Mouse (Mus musculus) bone marrow macrophage, adult 2 months (primary cell): ENCODE measurements around the gene Psip1. TPM values are rescaled to one million over a fixed set of nuclear protein-coding genes. Genes with fewer than 3 reads are reported as not detected.
"Not testable (repeated sequence)": the region's sequence is repeated elsewhere in the genome, so short reads cannot be mapped to it uniquely, and the experiment has no call there.

Experiments
- H3K27ac ChIP-seq: 2 replicates; pipeline ENCODE4 v1.5.1; 2012; ENCODE audit warnings: low read depth, low read length; ENCODE audit not compliant: insufficient read depth
- H3K4me1 ChIP-seq: 2 replicates; pipeline ENCODE4 v1.6.1; 2012; ENCODE audit warnings: low read length; ENCODE audit not compliant: control insufficient read depth, insufficient read depth
- H3K4me3 ChIP-seq: 2 replicates; pipeline ENCODE4 v1.5.1; 2012; ENCODE audit warnings: mild to moderate bottlenecking, low read length, moderate library complexity; ENCODE audit not compliant: insufficient read depth
- CTCF ChIP-seq: IDR thresholded peaks from 2 replicates; pipeline ENCODE4 v1.5.1; 2012; ENCODE audit warnings: low read depth, mild to moderate bottlenecking, low read length, moderate library complexity
- POLR2A ChIP-seq: IDR thresholded peaks from 2 replicates; pipeline ENCODE4 v1.6.1; 2012; ENCODE audit warnings: mild to moderate bottlenecking, low read depth, low read length, borderline replicate concordance
- polyA plus RNA-seq: library from polyadenylated mRNA; stranded (reverse); fragments of >200 nt; gene quantifications from 2 replicates; pipeline ENCODE4 v1.2.4, GENCODE M21; 2012; ENCODE audit not compliant: missing spikeins, insufficient read depth, insufficient read length

Gene Psip1
- polyA plus RNA-seq, 1 experiment: 51.5 TPM

- TF ChIP-seq CTCF (no peak), POLR2A (no peak)
- Histone ChIP-seq H3K4me1 (no peaks in the 10 kb centered on the region), H3K4me3 (no peak overlapping the region), H3K27ac (no peak overlapping the region)
Measured at GRCm38 (mm10) chr4:83509600-83509999, 23.3 kb upstream of the Psip1 start.

DNA sequence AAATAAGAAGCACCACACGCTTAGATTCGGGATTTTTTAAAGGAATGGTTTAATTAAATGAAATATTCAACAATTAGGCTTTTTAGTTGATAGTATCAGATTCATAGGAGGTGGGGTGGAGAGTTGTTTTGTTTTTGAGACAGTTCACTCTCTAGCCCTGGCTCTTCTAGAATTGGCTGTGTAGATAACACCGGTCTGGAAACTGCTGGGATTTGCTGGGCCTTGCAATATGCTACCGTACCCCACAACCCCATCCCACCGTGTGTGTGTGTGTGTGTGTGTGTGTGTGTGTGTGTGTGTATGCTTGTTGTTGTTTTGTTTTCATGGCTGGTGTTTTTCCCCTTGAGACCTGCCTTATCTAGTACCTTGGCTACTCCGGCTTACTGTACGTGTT, 14.8 kb upstream of the Psip1 start:
- no peaks in the 10 kb centered on the region for H3K4me1 ChIP-seq
- TF ChIP-seq POLR2A (no peak), CTCF (no peak)
- H3K27ac ChIP-seq: no peak overlapping the region
- H3K4me3 ChIP-seq: no peak overlapping the region

DNA sequence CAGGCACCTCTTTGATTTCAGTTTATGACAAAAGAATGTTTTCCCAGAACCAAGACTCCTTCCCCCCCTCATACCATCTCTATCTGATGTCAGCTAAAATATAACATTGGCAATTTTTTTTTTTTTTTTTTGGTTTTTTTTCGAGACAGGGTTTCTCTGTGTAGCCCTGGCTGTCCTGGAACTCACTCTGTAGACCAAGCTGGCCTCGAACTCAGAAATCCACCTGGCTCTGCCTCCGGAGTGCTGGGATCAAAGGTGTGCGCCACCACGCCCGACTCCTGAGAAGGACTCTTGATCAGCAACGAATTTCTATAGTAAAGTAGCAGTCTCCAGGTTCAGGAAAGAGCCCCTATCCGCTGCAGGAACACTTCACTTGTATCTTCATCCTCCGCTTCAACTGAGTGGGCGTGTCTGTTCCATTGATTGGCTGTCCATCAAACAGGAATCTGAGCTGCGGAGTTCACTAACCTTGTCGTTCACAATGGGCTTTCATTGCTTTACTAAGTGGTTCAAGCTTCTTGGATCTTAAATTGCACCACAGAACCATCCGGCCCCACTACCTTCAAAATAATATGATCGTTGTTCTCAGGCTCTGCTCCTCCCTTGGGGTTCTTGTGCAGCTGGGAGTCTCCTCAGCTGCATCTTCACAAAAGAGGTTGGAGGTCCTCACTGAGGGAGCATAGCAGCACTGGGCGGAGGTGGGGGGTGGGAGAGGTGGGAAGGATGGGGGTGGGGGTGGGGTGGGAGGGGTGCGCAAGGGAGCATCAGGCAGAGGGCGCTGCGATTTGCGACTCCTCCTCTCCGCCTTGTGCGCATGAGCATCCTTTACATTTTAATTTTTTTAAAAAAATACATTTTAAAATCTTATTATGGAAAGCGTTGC, 14.1 kb upstream of the Psip1 start:
- TF ChIP-seq CTCF (no peak), POLR2A (no peak)
- H3K27ac ChIP-seq: no peak overlapping the region
- no peak overlapping the region for H3K4me3 ChIP-seq
- no peaks in the 10 kb centered on the region for H3K4me1 ChIP-seq

GRCm38 (mm10) chr4:83497013-83497412, 10.8 kb upstream of the Psip1 start:
- not testable (repeated sequence) for H3K4me1 ChIP-seq, H3K4me3 ChIP-seq, H3K27ac ChIP-seq

DNA sequence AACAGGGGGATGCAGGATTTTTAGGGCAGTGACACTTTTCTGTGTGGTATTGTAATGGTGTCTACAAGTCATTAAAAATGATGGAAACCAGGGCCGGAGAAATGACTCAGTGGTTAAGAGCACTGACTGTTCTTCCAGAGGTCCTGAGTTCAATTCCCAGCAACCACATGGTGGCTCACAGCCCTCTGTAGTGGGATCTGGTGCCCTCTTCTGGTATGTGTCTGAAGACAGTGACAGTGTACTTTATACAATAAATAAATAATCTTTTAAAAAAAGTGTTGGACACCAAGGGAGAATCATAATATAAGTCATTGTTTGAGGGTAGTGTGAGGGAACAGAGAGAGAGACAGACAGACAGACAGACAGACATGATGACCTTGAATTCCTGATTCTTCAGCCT, 6.9 kb upstream of the Psip1 start:
- no peak overlapping the region for H3K27ac ChIP-seq
- no peaks in the 10 kb centered on the region for H3K4me1 ChIP-seq
- no peak overlapping the region for H3K4me3 ChIP-seq
- TF ChIP-seq CTCF (no peak), POLR2A (no peak)

DNA sequence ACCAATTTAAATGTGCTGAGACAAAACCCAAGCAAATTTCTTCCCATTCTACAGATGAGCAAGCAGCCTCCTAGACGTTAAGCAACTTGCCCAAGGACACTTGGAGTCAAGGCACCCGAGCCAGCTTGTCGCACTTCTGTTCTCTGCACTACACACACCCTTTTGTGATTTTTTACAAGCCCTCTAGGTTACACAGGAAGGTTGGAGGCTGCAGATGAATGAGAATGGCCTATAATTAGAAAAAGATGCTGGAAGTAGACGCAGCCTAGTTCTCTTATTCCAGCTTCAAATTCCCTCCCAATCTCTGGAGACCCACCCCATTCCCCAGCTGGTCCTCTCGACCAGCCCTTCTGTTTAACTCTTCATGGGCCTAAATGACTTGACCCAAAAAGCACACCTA, 2.9 kb upstream of the Psip1 start:
- no peak overlapping the region for H3K27ac ChIP-seq
- no peak overlapping the region for H3K4me3 ChIP-seq
- H3K4me1 ChIP-seq: peaks cover 4% of the 10 kb centered on the region
- no peak for TF ChIP-seq POLR2A
- TF ChIP-seq CTCF: no peak

GRCm38 (mm10) chr4:83485735-83486116, 533 bp downstream of the Psip1 start:
- Histone ChIP-seq H3K4me1 (peaks cover 4% of the 10 kb centered on the region), H3K4me3 (peak overlapping the region; percentile 69), H3K27ac (no peak overlapping the region)
- TF ChIP-seq POLR2A (no peak), CTCF (no peak)

- Histone ChIP-seq H3K4me1 (peaks cover 4% of the 10 kb centered on the region), H3K27ac (no peak overlapping the region)
Measured at GRCm38 (mm10) chr4:83485250-83485649, 1.0 kb downstream of the Psip1 start.

DNA sequence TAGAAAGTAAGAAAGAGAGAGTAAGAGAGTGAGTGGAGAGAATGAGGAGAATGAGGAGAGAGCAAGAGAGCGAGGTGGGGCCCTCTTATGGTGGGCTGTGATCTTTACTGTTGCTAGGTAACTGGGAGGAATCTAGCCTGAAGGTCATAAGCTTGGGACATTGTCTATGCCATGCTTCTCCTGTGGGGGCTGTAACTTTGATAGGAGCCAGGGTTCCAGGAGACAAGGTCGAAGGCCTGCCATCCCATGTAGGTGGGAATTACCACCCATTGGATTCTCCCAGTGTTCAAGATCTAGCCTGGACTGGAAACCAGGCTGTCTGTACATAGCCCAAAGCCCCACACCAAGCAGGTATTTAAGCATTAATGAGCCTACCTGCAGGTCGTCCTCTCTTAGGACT, 18.1 kb downstream of the Psip1 start:
- no peak overlapping the region for H3K4me3 ChIP-seq
- TF ChIP-seq CTCF (no peak), POLR2A (no peak)
- peaks cover 15% of the 10 kb centered on the region for H3K4me1 ChIP-seq

More at GRCm38 (mm10) chr4:83485250-83485649, 1.0 kb downstream of the Psip1 start:
- no peak for TF ChIP-seq CTCF
- TF ChIP-seq POLR2A: no peak
- H3K4me3 ChIP-seq: peak overlapping the region; percentile 69

GRCm38 (mm10) chr4:83467615-83468014, 18.6 kb downstream of the Psip1 start:
- no peak overlapping the region for H3K4me3 ChIP-seq
- no peak overlapping the region for H3K27ac ChIP-seq
- TF ChIP-seq CTCF (no peak), POLR2A (no peak)
- H3K4me1 ChIP-seq: peaks cover 15% of the 10 kb centered on the region

More for the DNA sequence above, 18.1 kb downstream of the Psip1 start:
- H3K27ac ChIP-seq: no peak overlapping the region
